Mouse (Mus musculus): Measurements from ENCODE around the gene Spag5. TPM values are rescaled to one million over a fixed set of nuclear protein-coding genes. Genes with fewer than 3 reads are reported as not detected.

Spag5 gene
- total and polyA plus RNA-seq, 3 experiments: 0.27 to 0.94 (median 0.42) TPM

DNA sequence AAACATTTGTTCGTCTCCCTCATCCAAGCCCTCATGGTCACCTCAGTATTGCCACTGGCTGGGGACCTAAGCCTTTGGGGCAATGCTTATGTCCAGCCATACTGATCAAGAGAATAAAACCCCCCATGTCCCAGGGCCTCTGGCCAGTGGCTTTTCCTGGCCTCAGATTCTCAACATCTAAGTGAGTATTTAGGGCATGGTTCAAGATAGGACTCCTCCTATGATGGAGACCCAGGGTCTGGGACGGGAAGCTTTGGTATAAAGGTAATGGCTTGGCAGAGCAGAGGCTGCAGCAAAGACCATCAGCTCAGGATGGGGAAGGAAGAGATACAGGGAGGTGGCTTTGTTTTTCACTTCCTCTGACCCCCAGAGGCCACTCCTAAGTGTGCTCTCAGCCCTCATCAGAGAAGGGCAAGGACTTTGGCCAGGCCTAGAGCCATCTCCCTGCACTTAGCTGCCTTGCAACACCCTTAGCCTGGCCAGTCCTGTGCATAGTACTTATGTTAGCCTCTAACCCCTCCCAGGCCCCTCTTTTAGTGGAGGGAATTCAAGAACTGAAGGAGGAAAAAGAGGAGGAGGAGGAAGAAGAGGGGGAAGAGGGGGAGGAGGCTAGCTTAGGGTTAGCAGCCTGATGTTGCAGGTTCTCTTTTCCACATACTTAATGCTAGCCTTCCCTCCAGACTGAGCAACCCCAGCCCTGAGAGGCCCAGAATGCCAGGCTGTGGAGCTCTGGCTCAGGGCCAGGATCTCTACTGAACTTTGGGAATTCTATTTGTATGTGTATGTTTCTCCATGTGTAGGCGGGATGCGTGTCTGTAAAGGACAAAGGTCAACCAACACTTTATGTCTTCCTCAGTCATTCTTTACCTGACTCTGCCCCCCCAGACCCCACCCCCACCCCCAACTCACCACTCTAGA is 48.4 kb downstream of the Spag5 start:
- TF ChIP-seq EP300 (IDR thresholded peaks at IDR 0.05; ENCODE audit: insufficient read depth, low read depth, low read length): no peak
- no peak for TF ChIP-seq POLR2A (IDR thresholded peaks at IDR 0.05; ENCODE audit: insufficient read depth, low read depth, low read length)
- TF ChIP-seq CTCF (IDR thresholded peaks at IDR 0.05): no peak
- H3K4me1 ChIP-seq (ENCODE audit: control insufficient read depth, insufficient read depth, low read length): peaks cover 5% of the 10 kb centered on the region
- H3K27ac ChIP-seq: no peak overlapping the region
- intact Hi-C loops (cut with DNase I): loop anchor here (5.0 kb wide), 2 partner anchors 47 to 87 kb away; partner anchors contain the start of genes 2610507B11Rik and Spag5
- no peak overlapping the region for H3K9ac ChIP-seq (ENCODE audit: low read depth, low read length)
- no peaks in the 10 kb centered on the region for H3K27me3 ChIP-seq (ENCODE audit: control insufficient read depth, insufficient read depth, low read length)
- DNase-seq: no peak
- WGBS: 66% methylated on average over 4 of the region's 4 CpGs
- no peaks in the 10 kb centered on the region for H3K79me2 ChIP-seq (replicated peaks; ENCODE audit: control insufficient read depth, insufficient read depth, low read length)
- no peaks in the 10 kb centered on the region for H3K36me3 ChIP-seq (ENCODE audit: control insufficient read depth, insufficient read depth, low read length)
- no peak overlapping the region for H3K4me3 ChIP-seq

DNA sequence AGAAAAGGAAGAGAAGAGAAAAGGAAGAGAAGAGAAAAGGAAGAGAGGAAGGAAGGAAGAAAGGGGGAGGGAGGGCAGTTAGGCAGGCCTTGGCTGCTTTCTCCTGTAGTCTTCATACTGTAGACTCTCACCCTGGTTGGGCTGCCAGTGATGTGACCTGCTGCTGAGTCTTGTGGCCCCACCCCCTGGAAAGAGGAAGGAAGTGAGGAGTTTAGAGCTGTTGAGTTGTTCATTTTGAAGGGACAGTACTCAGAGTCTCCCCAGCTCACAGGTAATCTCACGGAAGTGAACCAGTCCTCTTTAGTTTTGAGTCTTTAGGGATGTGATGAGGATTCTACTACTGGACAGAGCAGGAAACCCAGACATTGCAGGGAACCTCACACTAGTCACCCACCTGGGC is 51.8 kb downstream of the Spag5 start:
- intact Hi-C loops (cut with DNase I): no loop called here
- Histone ChIP-seq H3K36me3 (ENCODE audit: control insufficient read depth, insufficient read depth, low read length) (no peaks in the 10 kb centered on the region), H3K4me3 (no peak overlapping the region), H3K27ac (no peak overlapping the region), H3K4me1 (ENCODE audit: control insufficient read depth, insufficient read depth, low read length) (no peaks in the 10 kb centered on the region), H3K79me2 (replicated peaks; ENCODE audit: control insufficient read depth, insufficient read depth, low read length) (no peaks in the 10 kb centered on the region), H3K9ac (ENCODE audit: low read depth, low read length) (no peak overlapping the region), H3K27me3 (ENCODE audit: control insufficient read depth, insufficient read depth, low read length) (no peaks in the 10 kb centered on the region)
- TF ChIP-seq POLR2A (IDR thresholded peaks at IDR 0.05; ENCODE audit: insufficient read depth, low read depth, low read length): no peak
- no peak for TF ChIP-seq CTCF (IDR thresholded peaks at IDR 0.05)
- no peak for TF ChIP-seq EP300 (IDR thresholded peaks at IDR 0.05; ENCODE audit: insufficient read depth, low read depth, low read length)
- WGBS: 78% methylated on average over 1 of the region's 1 CpGs
- no peak for DNase-seq

DNA sequence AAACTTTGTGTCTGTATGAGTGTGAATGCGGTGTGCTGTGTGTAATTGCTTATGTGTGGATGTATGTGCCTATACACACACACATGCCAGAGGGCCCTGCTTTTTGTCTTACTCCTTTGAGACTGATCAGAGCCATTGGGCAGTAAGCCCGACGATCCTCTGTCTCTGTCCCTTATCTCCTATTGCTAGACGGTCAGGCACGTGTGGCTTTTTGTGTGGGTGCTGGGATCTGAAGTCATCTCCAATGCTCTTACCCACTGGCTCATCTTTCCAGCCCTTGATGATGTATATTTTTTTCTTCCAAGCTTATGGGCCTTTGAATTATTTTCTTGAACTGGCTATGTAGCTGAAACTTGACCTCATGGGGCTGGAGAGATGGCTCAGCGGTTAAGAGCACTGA is 53.6 kb downstream of the Spag5 start:
- no peak overlapping the region for H3K27ac ChIP-seq
- no peak overlapping the region for H3K4me3 ChIP-seq
- H3K79me2 ChIP-seq (replicated peaks; ENCODE audit: control insufficient read depth, insufficient read depth, low read length): no peaks in the 10 kb centered on the region
- intact Hi-C loops (cut with DNase I): loop anchor here (2.0 kb wide), 1 partner anchor 42 kb away; no protein-coding TSS in a partner anchor
- no peak for DNase-seq
- WGBS: 60% methylated on average over 6 of the region's 6 CpGs
- H3K9ac ChIP-seq (ENCODE audit: low read depth, low read length): no peak overlapping the region
- H3K4me1 ChIP-seq (ENCODE audit: control insufficient read depth, insufficient read depth, low read length): no peaks in the 10 kb centered on the region
- H3K36me3 ChIP-seq (ENCODE audit: control insufficient read depth, insufficient read depth, low read length): no peaks in the 10 kb centered on the region
- TF ChIP-seq EP300 (IDR thresholded peaks at IDR 0.05; ENCODE audit: insufficient read depth, low read depth, low read length) (no peak), POLR2A (IDR thresholded peaks at IDR 0.05; ENCODE audit: insufficient read depth, low read depth, low read length) (no peak), CTCF (IDR thresholded peaks at IDR 0.05) (no peak)
- H3K27me3 ChIP-seq (ENCODE audit: control insufficient read depth, insufficient read depth, low read length): no peaks in the 10 kb centered on the region

DNA sequence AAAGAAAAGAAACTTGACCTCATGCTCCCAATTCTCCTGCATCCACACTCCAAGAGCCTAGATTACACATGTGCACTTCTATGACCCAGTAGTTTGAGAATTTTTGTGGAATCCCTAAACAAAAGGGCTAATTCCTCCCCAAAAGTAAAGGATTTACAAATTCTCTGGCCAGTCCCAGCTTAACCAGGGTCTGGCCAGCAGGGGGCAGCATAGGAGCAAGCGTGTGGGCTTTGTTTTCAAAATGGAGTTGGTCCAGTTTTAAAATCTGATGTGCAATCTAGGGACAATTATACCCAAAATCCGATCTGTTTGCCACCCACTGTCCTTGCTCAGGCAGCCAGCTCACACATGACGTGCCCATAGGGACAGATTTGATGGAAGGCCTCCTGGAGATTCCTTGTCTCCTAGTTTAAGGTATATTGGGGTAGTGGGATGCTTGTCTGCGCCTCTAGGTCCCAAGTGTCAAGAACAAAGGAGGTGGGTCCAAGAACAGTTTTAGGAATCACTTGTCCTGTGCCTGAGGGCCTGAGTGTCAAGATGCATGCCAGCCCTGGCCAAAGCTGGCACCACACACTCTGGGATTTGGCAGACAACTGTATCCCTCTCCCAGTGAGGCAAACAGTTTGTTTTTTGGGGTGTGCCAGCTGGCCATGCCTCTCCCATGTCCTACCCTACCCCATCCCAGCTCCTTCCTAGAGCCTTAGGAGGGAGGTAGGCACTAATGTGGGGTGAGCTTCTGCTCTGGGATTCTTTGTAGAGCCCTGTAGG is 54.3 kb downstream of the Spag5 start:
- Histone ChIP-seq H3K27me3 (ENCODE audit: control insufficient read depth, insufficient read depth, low read length) (no peaks in the 10 kb centered on the region), H3K36me3 (ENCODE audit: control insufficient read depth, insufficient read depth, low read length) (no peaks in the 10 kb centered on the region), H3K9ac (ENCODE audit: low read depth, low read length) (no peak overlapping the region), H3K4me3 (no peak overlapping the region), H3K79me2 (replicated peaks; ENCODE audit: control insufficient read depth, insufficient read depth, low read length) (no peaks in the 10 kb centered on the region), H3K27ac (no peak overlapping the region), H3K4me1 (ENCODE audit: control insufficient read depth, insufficient read depth, low read length) (no peaks in the 10 kb centered on the region)
- intact Hi-C loops (cut with DNase I): loop anchor here (2.0 kb wide), 1 partner anchor 41 kb away; no protein-coding TSS in a partner anchor
- WGBS: 37% methylated on average over 4 of the region's 4 CpGs
- TF ChIP-seq CTCF (IDR thresholded peaks at IDR 0.05) (peak; percentile 93), POLR2A (IDR thresholded peaks at IDR 0.05; ENCODE audit: insufficient read depth, low read depth, low read length) (no peak), EP300 (IDR thresholded peaks at IDR 0.05; ENCODE audit: insufficient read depth, low read depth, low read length) (no peak)
- peak in 1 of 2 experiments; percentile 74 for DNase-seq

DNA sequence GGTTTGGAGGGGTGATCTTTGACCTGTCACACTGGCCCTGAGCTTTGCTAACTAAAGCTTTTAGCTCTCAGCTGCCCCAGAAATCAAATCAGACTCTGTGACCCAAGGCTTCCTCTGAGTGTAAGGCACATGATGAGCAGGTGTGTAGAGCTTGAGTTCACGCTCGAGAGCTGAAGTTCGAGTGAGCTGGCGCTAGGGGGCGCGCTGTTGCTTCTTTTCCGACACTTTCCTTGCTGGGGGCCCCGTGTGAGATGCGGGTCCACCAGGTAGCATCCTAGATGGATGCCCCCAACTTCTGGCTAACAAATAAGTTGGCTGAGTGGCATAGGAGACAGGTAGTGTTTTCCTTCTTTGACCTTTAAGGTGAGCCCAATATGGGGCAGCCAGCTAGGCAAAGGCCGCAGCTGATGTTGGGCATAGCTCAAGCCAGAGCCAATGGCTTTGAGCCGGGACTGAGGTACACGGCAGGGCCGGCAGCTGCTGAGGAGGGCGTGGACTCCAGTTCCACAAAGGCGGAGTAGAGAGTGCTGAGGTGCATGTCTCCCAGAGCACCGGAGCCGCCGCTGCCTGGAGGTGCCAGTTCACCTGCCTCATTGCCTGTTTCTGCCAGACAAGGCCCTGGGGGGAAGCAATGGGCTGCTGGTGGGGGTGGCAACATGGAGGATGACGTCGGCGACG is 57.1 kb downstream of the Spag5 start:
- intact Hi-C loops (cut with DNase I): no loop called here
- H3K36me3 ChIP-seq (ENCODE audit: control insufficient read depth, insufficient read depth, low read length): no peaks in the 10 kb centered on the region
- WGBS: 21% methylated on average over 22 of the region's 22 CpGs
- no peak overlapping the region for H3K4me3 ChIP-seq
- no peak overlapping the region for H3K27ac ChIP-seq
- H3K79me2 ChIP-seq (replicated peaks; ENCODE audit: control insufficient read depth, insufficient read depth, low read length): no peaks in the 10 kb centered on the region
- H3K9ac ChIP-seq (ENCODE audit: low read depth, low read length): no peak overlapping the region
- TF ChIP-seq POLR2A (IDR thresholded peaks at IDR 0.05; ENCODE audit: insufficient read depth, low read depth, low read length) (no peak), CTCF (IDR thresholded peaks at IDR 0.05) (peak; percentile 68), EP300 (IDR thresholded peaks at IDR 0.05; ENCODE audit: insufficient read depth, low read depth, low read length) (no peak)
- H3K27me3 ChIP-seq (ENCODE audit: control insufficient read depth, insufficient read depth, low read length): no peaks in the 10 kb centered on the region
- no peak for DNase-seq
- no peaks in the 10 kb centered on the region for H3K4me1 ChIP-seq (ENCODE audit: control insufficient read depth, insufficient read depth, low read length)

Measured in heart, adult 2 months (tissue).